ENCODE assay signal across 30 mouse cellular contexts in genomic region chr2:75419142-75419541, GRCm38 (mm10).
"Had no signal": no experiment of that assay in that cellular context is flagged by ENCODE, and none has a peak within 500 bp of the region (broad histone marks: within the 10 kb centered on the region; RNA-seq: fewer than 3 reads in every experiment).

No protein-coding gene starts in this region.

- H3K27ac ChIP-seq: limb, embryonic 12.5 days; limb, embryonic 13.5 days; limb, embryonic 15.5 days; liver, embryonic 12.5 days; liver, embryonic 13.5 days; liver, embryonic 14.5 days; liver, embryonic 15.5 days; lung, embryonic 15.5 days; macrophage; midbrain, embryonic 10.5 days; midbrain, embryonic 12.5 days; midbrain, embryonic 13.5 days; midbrain, embryonic 15.5 days; neural tube, embryonic 12.5 days had no signal

- H3K9me3 ChIP-seq: limb, embryonic 10.5 days; limb, embryonic 12.5 days; limb, embryonic 13.5 days; limb, embryonic 15.5 days; liver, embryonic 12.5 days; liver, embryonic 13.5 days; liver, embryonic 15.5 days; lung, embryonic 15.5 days; megakaryocyte, embryonic 14.5 days; midbrain, embryonic 10.5 days; midbrain, embryonic 12.5 days; midbrain, embryonic 13.5 days; midbrain, embryonic 15.5 days; neural tube, embryonic 12.5 days had no signal

- H3K4me1 ChIP-seq: liver, embryonic 12.5 days; liver, embryonic 13.5 days; liver, embryonic 15.5 days; lung, embryonic 15.5 days; megakaryocyte, embryonic 14.5 days had no signal

- DNase-seq: left cerebral cortex, postnatal 4 days; liver; liver, embryonic 13.5 days; liver, postnatal 0 days; lung, adult 18-20 months; lung, adult 2 months; lung, embryonic 14.5 days; lung, postnatal 10 days; lung, postnatal 14 days; lung, postnatal 36 days; lung, postnatal 4 days; midbrain, embryonic 14.5 days had no signal

- H3K27me3 ChIP-seq: liver, embryonic 12.5 days; liver, embryonic 13.5 days; liver, embryonic 15.5 days; megakaryocyte, embryonic 14.5 days; midbrain, embryonic 12.5 days; midbrain, embryonic 13.5 days; midbrain, embryonic 15.5 days; neural tube, embryonic 12.5 days had no signal

- H3K4me3 ChIP-seq: limb, embryonic 10.5 days; limb, embryonic 12.5 days; limb, embryonic 13.5 days; limb, embryonic 15.5 days; liver, embryonic 12.5 days; liver, embryonic 13.5 days; liver, embryonic 15.5 days; lung, embryonic 15.5 days; megakaryocyte, embryonic 14.5 days; midbrain, embryonic 10.5 days; midbrain, embryonic 12.5 days; midbrain, embryonic 13.5 days; midbrain, embryonic 15.5 days; myocyte; neural tube, embryonic 12.5 days had no signal

- ATAC-seq: liver, embryonic 12.5 days; liver, postnatal 0 days; lung, postnatal 0 days; midbrain, embryonic 13.5 days; midbrain, embryonic 15.5 days; midbrain, embryonic 16.5 days had no signal

- H3K36me3 ChIP-seq: limb, embryonic 10.5 days; limb, embryonic 12.5 days; limb, embryonic 13.5 days; limb, embryonic 15.5 days; liver, embryonic 12.5 days; liver, embryonic 13.5 days; liver, embryonic 15.5 days; lung, embryonic 15.5 days; midbrain, embryonic 10.5 days; midbrain, embryonic 12.5 days; midbrain, embryonic 13.5 days; midbrain, embryonic 15.5 days; neural tube, embryonic 12.5 days had no signal

- H3K9ac ChIP-seq: limb, embryonic 12.5 days; limb, embryonic 13.5 days; limb, embryonic 15.5 days; liver, embryonic 12.5 days; liver, embryonic 13.5 days; liver, embryonic 14.5 days; liver, embryonic 15.5 days; liver, postnatal 0 days; lung, embryonic 14.5 days; lung, embryonic 15.5 days; midbrain, embryonic 12.5 days; midbrain, embryonic 13.5 days; midbrain, embryonic 15.5 days; neural tube, embryonic 12.5 days had no signal
